Mouse (Mus musculus): ENCODE data around the gene Klhl29.

- no peak for TF ChIP-seq POLR2A (IDR thresholded peaks at IDR 0.05; ENCODE audit: borderline replicate concordance, low read depth, low read length)
- no peak for TF ChIP-seq CTCF (IDR thresholded peaks at IDR 0.05; ENCODE audit: low read depth, low read length)
Observed at GRCm38 (mm10) chr12:5119726-5120125, 255.8 kb downstream of the Klhl29 start.
